Mouse (Mus musculus): ENCODE results near the gene Anxa9.

Anxa9 gene

GRCm38 (mm10) chr3:95284062-95284461 is 22.9 kb downstream of the Anxa9 start:
- no peak for DNase-seq (ENCODE audit: low read depth, low spot score)

DNA sequence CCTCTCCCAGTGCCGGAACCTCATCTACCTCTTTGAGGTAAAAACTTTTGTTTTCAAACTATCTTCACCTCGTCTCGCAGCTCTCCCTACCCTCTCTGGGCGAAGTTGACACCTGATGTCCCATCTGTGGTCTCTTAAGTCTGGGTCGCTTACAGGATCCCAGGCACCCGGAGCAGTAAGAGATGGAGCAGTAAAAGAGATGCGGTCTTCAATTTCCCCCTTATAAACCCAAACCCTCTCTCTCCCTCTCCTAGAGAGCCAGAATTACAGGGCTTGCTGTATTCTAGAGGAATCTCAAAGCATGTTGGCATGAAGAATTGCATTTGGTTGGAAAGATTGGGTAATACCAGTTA is 23.4 kb downstream of the Anxa9 start:
- no peak for DNase-seq (ENCODE audit: low read depth, low spot score)

GRCm38 (mm10) chr3:95282865-95283588 is 23.9 kb downstream of the Anxa9 start:
- DNase-seq (ENCODE audit: low read depth, low spot score), result peak; percentile 59

- no peak for DNase-seq (ENCODE audit: low read depth, low spot score)
These were observed 24.6 kb downstream of the Anxa9 start for GRCm38 (mm10) chr3:95282381-95282864.

DNA sequence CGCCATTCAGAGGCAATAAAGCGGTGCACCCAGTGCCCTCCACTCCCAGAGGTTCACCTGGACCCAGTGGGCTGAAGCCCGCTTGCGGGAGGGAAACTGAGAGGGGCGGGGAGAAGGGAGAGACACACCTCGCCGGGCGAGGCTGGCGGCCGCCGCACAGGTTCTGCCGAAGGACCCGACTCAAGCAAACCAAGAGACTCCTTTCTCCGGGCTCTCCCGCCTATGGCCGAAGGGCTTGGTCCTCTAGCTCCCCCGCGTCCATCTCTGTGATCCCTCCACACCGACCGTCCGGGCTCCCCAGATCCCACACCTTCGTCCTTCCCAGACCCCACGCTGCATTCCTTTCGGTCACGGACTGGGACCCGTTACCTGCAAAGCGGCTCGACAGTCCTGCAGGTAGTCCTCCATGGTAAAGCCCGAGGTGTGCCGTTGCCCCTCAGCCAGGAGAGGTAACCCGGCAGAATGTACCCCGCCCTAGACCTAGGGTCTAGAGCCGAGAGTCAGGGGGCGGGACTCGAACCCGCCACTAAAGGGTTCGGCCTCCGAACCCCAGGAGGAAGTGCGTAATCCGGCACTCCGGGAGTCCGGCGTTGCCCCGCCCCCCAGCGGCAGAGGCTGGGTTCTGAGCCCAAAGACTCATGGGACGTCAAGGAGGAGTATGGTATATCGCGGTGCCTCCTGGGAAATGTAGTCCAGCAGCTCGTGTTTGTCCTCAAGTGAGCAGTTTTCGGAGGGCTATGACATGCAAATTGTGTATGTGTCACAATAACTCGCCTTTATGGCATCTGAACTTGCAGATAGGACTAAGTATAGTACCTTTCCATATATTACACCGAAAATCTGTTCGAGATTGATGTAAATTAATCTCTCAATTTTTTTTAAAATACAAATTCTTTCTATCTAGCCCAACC is 25.5 kb downstream of the Anxa9 start, which contains the start of the genes Mindy1 and Prune1:
TSS of gene Mindy1 (plus strand) at position 130 of the 911 bp plus-strand sequence.
TSS of gene Prune1 (minus strand) at position 861 of the 911 bp plus-strand sequence.
- DNase-seq (ENCODE audit: low read depth, low spot score), result peak; percentile 97

DNA sequence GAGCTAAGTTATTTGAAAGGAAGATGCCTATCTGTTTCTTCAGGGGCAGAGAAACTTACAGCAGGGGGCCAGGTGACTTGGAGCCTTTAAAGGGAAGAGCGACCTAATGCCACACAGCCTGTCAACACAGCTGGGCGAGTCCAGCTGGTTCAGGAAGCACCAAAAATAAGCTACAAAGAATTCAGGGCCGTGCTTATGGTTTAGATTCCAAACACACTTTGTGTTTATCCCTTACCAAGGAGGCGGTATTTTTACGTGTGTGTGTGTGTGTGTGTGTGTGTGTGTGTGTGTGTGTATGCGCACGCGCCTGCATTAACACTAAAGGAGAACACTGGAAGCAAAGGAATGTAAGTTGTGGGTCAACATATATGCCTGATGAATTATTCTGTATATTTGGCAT is 26.2 kb downstream of the Anxa9 start:
- DNase-seq (ENCODE audit: low read depth, low spot score), result peak; percentile 13

GRCm38 (mm10) chr3:95277149-95277551 is 29.8 kb downstream of the Anxa9 start:
- no peak for DNase-seq (ENCODE audit: low read depth, low spot score)

- DNase-seq (ENCODE audit: low read depth, low spot score), result no peak
These were observed 30.5 kb downstream of the Anxa9 start for GRCm38 (mm10) chr3:95276428-95276934.

GRCm38 (mm10) chr3:95275161-95275560 is 31.8 kb downstream of the Anxa9 start:
- DNase-seq (ENCODE audit: low read depth, low spot score), result no peak

DNA sequence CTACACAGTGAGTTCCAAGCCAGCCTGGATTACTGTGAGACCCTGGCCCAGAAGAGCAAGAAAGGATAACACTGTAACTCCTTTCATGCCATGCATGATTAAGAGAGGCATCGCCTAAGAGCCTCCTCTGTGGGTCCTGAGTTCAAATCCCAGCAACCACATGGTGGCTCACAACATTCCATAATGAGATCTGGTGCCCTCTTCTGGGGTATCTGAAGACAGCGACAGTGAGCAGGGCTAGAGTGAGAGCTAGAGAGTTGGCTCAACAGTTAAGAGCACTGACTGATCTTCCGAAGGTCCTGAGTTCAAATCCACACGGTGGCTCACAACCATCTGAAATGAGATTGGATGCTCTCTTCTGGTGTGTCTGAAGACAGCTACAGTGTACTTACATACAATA is 32.5 kb downstream of the Anxa9 start:
- DNase-seq (ENCODE audit: low read depth, low spot score), result no peak

DNA sequence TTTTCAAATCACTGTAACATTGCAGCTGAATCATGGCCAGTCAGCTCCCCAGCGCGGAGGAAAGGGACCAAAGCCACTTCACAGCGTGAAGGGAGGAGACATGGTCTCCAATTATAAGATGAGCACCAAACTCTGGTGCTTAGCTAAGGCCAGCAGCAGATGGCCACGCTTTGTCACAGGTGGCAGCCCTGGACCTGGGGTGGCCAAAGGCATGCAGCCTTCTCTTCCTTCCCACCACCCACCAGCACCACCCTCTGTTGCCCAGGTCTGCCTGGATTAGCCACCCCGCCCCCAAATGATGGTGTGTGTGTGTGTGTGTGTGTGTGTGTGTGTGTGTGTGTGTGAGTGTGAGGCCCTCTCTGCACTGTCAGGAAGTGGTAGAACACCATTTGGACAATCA is 33.5 kb downstream of the Anxa9 start:
- no peak for DNase-seq (ENCODE audit: low read depth, low spot score)

- DNase-seq (ENCODE audit: low read depth, low spot score), result no peak
These were observed 36.1 kb downstream of the Anxa9 start for GRCm38 (mm10) chr3:95270766-95271364.

DNA sequence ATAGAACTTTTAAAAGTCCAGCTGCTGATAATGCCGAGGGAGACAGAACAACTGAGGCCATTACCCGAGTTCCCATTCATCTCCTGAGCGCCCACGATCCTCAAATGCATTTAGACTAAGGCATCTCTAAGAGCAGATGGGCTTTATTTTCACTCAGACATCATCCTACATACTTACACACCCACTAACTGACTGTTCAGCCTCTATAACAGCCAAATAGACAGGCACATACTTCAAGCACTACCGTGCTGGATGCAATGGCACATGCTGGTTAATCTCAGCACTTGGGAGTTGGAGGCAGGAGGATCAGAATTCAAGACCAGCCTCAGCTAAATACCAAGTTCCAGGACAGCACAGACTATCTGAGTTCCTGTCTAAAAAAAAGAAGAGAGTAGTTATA is 37.2 kb downstream of the Anxa9 start:
- peak; percentile 80 for DNase-seq (ENCODE audit: low read depth, low spot score)

- no peak for DNase-seq (ENCODE audit: low read depth, low spot score)
These were observed 39.1 kb downstream of the Anxa9 start for GRCm38 (mm10) chr3:95267855-95268254.

- no peak for DNase-seq (ENCODE audit: low read depth, low spot score)
These were observed 40.9 kb downstream of the Anxa9 start for GRCm38 (mm10) chr3:95266052-95266451.

- DNase-seq (ENCODE audit: low read depth, low spot score), result peak; percentile 72
These were observed 42.3 kb downstream of the Anxa9 start for GRCm38 (mm10) chr3:95264724-95265123.

DNA sequence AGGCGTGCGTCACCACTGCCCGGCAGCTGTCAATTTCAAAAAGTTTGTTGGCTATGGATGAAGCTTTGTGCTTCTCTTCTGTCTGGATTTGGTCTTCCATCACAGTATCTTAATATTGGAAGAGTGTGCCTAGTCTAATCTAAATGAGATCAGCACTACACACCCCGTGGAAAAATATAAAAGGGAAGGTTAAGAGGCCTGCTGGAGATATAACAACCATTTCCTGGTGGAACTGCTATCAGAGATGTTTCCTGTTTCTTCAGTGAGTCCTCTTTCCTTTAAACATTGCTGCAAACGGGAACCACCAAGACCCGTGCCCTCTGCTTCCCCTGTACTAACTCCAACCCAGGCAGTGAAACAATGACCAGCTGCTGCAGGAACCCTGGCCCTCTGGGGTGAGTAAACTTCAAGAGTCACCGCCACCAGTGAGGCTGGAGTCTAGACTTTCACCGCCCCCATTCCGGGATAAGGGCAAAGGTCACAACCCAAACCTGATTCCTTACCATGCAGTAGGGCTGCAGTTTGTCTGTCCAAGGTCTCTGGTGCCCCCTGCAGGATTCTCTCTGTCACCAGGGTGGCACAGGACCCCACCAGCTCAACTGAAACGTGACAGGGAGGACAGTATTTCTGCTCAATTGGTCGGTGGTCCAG is 43.8 kb downstream of the Anxa9 start:
- DNase-seq (ENCODE audit: low read depth, low spot score), result no peak

- DNase-seq (ENCODE audit: low read depth, low spot score), result no peak
These were observed 45.0 kb downstream of the Anxa9 start for GRCm38 (mm10) chr3:95261975-95262374.

DNA sequence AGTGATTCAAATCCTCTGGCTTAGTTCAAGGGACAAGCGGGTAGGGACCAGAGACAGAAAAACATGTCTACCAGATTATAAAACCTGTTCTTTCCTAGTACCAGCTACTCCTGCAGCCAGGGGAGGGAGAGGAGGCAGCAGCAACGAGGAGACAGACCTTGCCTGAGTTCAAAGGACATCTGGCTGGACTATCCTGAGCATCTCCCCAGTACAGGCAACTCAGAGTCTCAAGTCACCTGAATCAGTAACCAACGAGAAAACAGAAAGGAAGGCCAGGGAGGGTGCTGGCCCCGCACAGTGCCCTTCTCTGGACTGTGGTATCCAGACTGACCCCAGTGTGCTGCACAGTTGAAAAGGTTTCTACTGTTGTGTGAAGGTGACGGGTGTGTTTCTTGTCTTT is 50.0 kb downstream of the Anxa9 start:
- DNase-seq (ENCODE audit: low read depth, low spot score), result no peak

GRCm38 (mm10) chr3:95250783-95251424 is 56.1 kb downstream of the Anxa9 start, which contains the start of gene Bnipl:
Gene Bnipl, minus strand, starts transcription at chr3:95251193.
- no peak for DNase-seq (ENCODE audit: low read depth, low spot score)

- no peak for DNase-seq (ENCODE audit: low read depth, low spot score)
These were observed 56.6 kb downstream of the Anxa9 start for GRCm38 (mm10) chr3:95250361-95250760.

All from telencephalon, adult 2 months (tissue).